Mouse (Mus musculus): ENCODE results near the gene Umad1. TPM values are rescaled to one million over a fixed set of nuclear protein-coding genes. Genes with fewer than 3 reads are reported as not detected.

Umad1 gene
- polyA plus RNA-seq, 2 experiments, result 10.7 to 16.6 TPM

GRCm38 (mm10) chr6:8455599-8455998 is 196.5 kb downstream of the Umad1 start:
- Histone ChIP-seq H3K4me2 (replicated peaks; ENCODE audit: low read depth, low read length, severe bottlenecking) (no peak overlapping the region), H3K27me3 (ENCODE audit: control insufficient read depth, insufficient read depth, low read length) (no peaks in the 10 kb centered on the region), H3K4me1 (ENCODE audit: control insufficient read depth, insufficient read depth, low read length) (no peaks in the 10 kb centered on the region), H3K36me3 (ENCODE audit: control insufficient read depth, insufficient read depth, low read length) (no peaks in the 10 kb centered on the region), H3K4me3 (replicated peaks; ENCODE audit: low read length) (no peak overlapping the region), H3K9me3 (ENCODE audit: control insufficient read depth, low read length) (no peaks in the 10 kb centered on the region), H3K9ac (ENCODE audit: low read depth, low read length, severe bottlenecking) (no peak overlapping the region), H3K27ac (replicated peaks; ENCODE audit: low read depth, low read length) (no peak overlapping the region)
- ATAC-seq (ENCODE audit: low FRiP score, low read depth), result no peak
- WGBS, result 83% methylated on average over 5 of the region's 5 CpGs
- no peak for DNase-seq (ENCODE audit: low spot score)
- TF ChIP-seq POLR2A (IDR thresholded peaks at IDR 0.05; ENCODE audit: borderline replicate concordance, extremely low read depth, insufficient read depth, insufficient read length), result no peak

GRCm38 (mm10) chr6:8458596-8458995 is 199.5 kb downstream of the Umad1 start:
- no peaks in the 10 kb centered on the region for H3K27me3 ChIP-seq (ENCODE audit: control insufficient read depth, insufficient read depth, low read length)
- ATAC-seq (ENCODE audit: low FRiP score, low read depth), result 0 out of 2 replicates have a peak, but pooled peaks have one; percentile 12

GRCm38 (mm10) chr6:8462447-8462846 is 203.4 kb downstream of the Umad1 start:
- ATAC-seq (ENCODE audit: low FRiP score, low read depth), result no peak
- H3K36me3 ChIP-seq (ENCODE audit: control insufficient read depth, insufficient read depth, low read length), result no peaks in the 10 kb centered on the region
- no peaks in the 10 kb centered on the region; the same call in 1 of the 2 replicates for H3K4me1 ChIP-seq (ENCODE audit: control insufficient read depth, insufficient read depth, low read length)
- DNase-seq (ENCODE audit: low spot score), result no peak
- H3K4me3 ChIP-seq (replicated peaks; ENCODE audit: low read length), result no peak overlapping the region
- no peaks in the 10 kb centered on the region for H3K27me3 ChIP-seq (ENCODE audit: control insufficient read depth, insufficient read depth, low read length)
- H3K27ac ChIP-seq (replicated peaks; ENCODE audit: low read depth, low read length), result no peak overlapping the region
- TF ChIP-seq POLR2A (IDR thresholded peaks at IDR 0.05; ENCODE audit: borderline replicate concordance, extremely low read depth, insufficient read depth, insufficient read length), result no peak
- H3K4me2 ChIP-seq (replicated peaks; ENCODE audit: low read depth, low read length, severe bottlenecking), result no peak overlapping the region
- H3K9ac ChIP-seq (ENCODE audit: low read depth, low read length, severe bottlenecking), result no peak overlapping the region
- no peaks in the 10 kb centered on the region for H3K9me3 ChIP-seq (ENCODE audit: control insufficient read depth, low read length)
- WGBS, result 86% methylated on average over 2 of the region's 2 CpGs

More at GRCm38 (mm10) chr6:8458596-8458995, 199.5 kb downstream of the Umad1 start:
- no peak for DNase-seq (ENCODE audit: low spot score)
- Histone ChIP-seq H3K4me2 (replicated peaks; ENCODE audit: low read depth, low read length, severe bottlenecking) (no peak overlapping the region), H3K36me3 (ENCODE audit: control insufficient read depth, insufficient read depth, low read length) (no peaks in the 10 kb centered on the region), H3K9ac (ENCODE audit: low read depth, low read length, severe bottlenecking) (no peak overlapping the region), H3K4me3 (replicated peaks; ENCODE audit: low read length) (no peak overlapping the region), H3K27ac (replicated peaks; ENCODE audit: low read depth, low read length) (no peak overlapping the region), H3K4me1 (ENCODE audit: control insufficient read depth, insufficient read depth, low read length) (no peaks in the 10 kb centered on the region), H3K9me3 (ENCODE audit: control insufficient read depth, low read length) (no peaks in the 10 kb centered on the region)
- 69% methylated on average over 4 of the region's 4 CpGs for WGBS
- TF ChIP-seq POLR2A (IDR thresholded peaks at IDR 0.05; ENCODE audit: borderline replicate concordance, extremely low read depth, insufficient read depth, insufficient read length), result no peak

GRCm38 (mm10) chr6:8465388-8465787 is 206.3 kb downstream of the Umad1 start:
- H3K4me3 ChIP-seq (replicated peaks; ENCODE audit: low read length), result no peak overlapping the region
- DNase-seq (ENCODE audit: low spot score) (no peak), ATAC-seq (ENCODE audit: low FRiP score, low read depth) (no peak)
- H3K36me3 ChIP-seq (ENCODE audit: control insufficient read depth, insufficient read depth, low read length), result no peaks in the 10 kb centered on the region
- H3K27me3 ChIP-seq (ENCODE audit: control insufficient read depth, insufficient read depth, low read length), result no peaks in the 10 kb centered on the region
- H3K4me1 ChIP-seq (ENCODE audit: control insufficient read depth, insufficient read depth, low read length), result no peaks in the 10 kb centered on the region; the same call in 1 of the 2 replicates
- no peaks in the 10 kb centered on the region for H3K9me3 ChIP-seq (ENCODE audit: control insufficient read depth, low read length)
- 33% methylated on average over 1 of the region's 1 CpGs for WGBS
- H3K9ac ChIP-seq (ENCODE audit: low read depth, low read length, severe bottlenecking), result no peak overlapping the region
- no peak overlapping the region for H3K4me2 ChIP-seq (replicated peaks; ENCODE audit: low read depth, low read length, severe bottlenecking)
- no peak overlapping the region for H3K27ac ChIP-seq (replicated peaks; ENCODE audit: low read depth, low read length)
- no peak for TF ChIP-seq POLR2A (IDR thresholded peaks at IDR 0.05; ENCODE audit: borderline replicate concordance, extremely low read depth, insufficient read depth, insufficient read length)

DNA sequence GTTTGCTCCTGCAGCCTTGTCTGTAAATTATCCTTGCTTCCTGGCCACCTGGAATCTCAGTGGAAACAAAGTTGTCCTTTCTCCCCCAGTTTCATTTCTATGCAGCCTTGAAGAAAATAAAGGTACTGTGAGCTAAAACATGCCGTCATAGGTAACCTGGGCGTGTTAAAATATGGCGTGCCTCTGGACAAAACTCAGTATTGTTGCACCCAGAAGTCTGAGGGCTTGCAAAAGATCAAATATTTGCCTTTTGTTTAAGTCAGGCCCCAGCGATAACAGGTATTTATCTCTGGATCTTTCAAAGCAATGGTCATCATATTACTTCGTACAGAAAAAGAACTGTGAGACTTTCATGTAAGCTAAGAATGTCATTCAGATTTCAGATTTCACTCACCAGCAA is 206.9 kb downstream of the Umad1 start:
- Histone ChIP-seq H3K9ac (ENCODE audit: low read depth, low read length, severe bottlenecking) (no peak overlapping the region), H3K4me1 (ENCODE audit: control insufficient read depth, insufficient read depth, low read length) (no peaks in the 10 kb centered on the region; the same call in 1 of the 2 replicates), H3K36me3 (ENCODE audit: control insufficient read depth, insufficient read depth, low read length) (no peaks in the 10 kb centered on the region), H3K4me2 (replicated peaks; ENCODE audit: low read depth, low read length, severe bottlenecking) (no peak overlapping the region), H3K4me3 (replicated peaks; ENCODE audit: low read length) (no peak overlapping the region), H3K27ac (replicated peaks; ENCODE audit: low read depth, low read length) (no peak overlapping the region), H3K27me3 (ENCODE audit: control insufficient read depth, insufficient read depth, low read length) (no peaks in the 10 kb centered on the region), H3K9me3 (ENCODE audit: control insufficient read depth, low read length) (no peaks in the 10 kb centered on the region)
- DNase-seq (ENCODE audit: low spot score), result no peak
- WGBS, result 57% methylated on average over 5 of the region's 5 CpGs
- no peak for ATAC-seq (ENCODE audit: low FRiP score, low read depth)
- no peak for TF ChIP-seq POLR2A (IDR thresholded peaks at IDR 0.05; ENCODE audit: borderline replicate concordance, extremely low read depth, insufficient read depth, insufficient read length)
